Mouse (Mus musculus): ENCODE measurements around the gene Sgpl1. TPM values are rescaled to one million over a fixed set of nuclear protein-coding genes. Genes with fewer than 3 reads are reported as not detected.

Sgpl1 gene
- total RNA-seq, 2 experiments from 2014 or later, result 6.0 to 6.6 TPM

DNA sequence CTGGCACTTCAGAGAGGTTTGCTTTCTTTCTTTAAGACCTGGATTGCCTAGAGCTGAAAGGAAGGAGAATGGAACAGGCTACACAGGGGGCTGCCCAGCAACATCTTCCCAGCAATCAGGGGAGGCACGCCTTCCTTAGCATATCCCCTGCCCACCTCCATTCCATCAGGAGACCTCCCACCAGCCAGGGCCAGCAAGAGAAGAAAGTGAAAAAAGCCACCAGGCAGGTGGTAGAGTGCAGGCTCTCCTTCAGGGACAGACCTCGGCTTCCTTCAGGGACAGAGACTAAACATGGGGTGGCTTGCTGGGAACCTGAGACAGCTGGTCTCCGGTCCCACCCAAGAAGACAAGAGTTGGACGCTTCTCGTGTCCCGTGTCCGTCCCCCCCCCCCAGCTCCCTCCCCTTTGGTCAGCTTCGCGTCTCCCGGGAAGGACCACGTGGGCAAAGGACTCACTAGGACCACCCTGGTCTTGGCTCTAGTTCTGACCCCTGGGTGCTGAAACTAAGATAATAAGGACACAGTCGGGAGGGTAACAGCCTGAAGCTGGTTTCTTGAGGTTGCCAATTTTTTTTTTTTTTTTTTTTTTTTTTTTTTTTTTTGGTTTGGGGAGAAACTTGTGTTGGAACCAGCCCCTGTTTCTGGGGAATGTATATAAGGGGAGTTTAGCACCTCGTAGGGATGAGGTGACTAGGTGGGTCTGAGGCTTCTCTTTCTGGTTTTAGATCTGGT is 27.4 kb upstream of the Sgpl1 start:
- DNase-seq, result no peak
- no peak for TF ChIP-seq CTCF (IDR thresholded peaks at IDR 0.05)
- intact Hi-C loops (cut with DNase I), result no loop called here
- Histone ChIP-seq H3K4me3 (no peak overlapping the region), H3K27ac (no peak overlapping the region)

DNA sequence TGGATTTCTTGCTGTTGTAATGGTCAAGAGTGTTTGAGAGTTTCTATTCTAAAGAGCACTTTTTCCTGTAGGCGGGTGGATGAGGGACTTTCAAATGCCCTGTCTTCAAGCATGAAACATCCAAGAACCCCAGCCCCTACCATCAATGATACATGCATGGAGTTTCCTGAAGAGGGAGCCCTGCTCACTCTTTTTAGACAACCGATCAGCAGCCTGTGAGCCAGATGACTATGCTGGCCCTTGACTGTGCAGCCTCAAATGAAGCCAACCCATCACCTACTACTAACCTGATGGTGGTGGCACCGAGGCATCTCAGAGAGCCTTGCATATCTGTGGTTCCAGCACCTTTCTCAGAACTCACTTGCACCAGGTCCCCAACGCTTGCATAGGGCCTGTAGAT is 25.0 kb upstream of the Sgpl1 start:
- Histone ChIP-seq H3K4me3 (no peak overlapping the region), H3K27ac (no peak overlapping the region)
- intact Hi-C loops (cut with DNase I), result no loop called here
- TF ChIP-seq CTCF (IDR thresholded peaks at IDR 0.05), result no peak
- DNase-seq, result no peak

DNA sequence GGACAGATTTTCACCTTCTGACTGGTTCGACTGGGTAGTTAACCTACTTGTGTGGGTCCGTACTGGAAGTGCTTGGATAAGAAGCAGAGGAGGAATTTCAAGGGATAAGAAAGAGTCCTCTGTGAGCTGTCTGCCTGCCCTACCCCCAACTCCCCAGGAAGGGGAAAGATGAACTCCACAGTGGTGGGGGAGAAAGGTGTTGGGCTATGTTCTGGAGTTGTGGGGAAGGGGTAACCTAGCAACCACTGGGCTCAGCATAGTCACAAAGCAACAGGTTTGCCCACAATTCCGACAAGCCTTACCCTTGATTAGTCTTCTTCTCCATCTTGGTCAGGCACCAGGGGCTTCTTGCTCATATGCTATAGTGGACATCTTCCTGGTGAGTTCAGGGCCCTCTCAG is 24.2 kb upstream of the Sgpl1 start, which contains the start of gene Tbata:
Gene Tbata, plus strand, starts transcription at position 301 of the 400 bp plus-strand sequence.
- no peak for TF ChIP-seq CTCF (IDR thresholded peaks at IDR 0.05)
- no peak within 1 kb of the TSS for H3K27ac ChIP-seq
- no peak for DNase-seq
- intact Hi-C loops (cut with DNase I), result no loop called here
- no peak within 1 kb of the TSS for H3K4me3 ChIP-seq

DNA sequence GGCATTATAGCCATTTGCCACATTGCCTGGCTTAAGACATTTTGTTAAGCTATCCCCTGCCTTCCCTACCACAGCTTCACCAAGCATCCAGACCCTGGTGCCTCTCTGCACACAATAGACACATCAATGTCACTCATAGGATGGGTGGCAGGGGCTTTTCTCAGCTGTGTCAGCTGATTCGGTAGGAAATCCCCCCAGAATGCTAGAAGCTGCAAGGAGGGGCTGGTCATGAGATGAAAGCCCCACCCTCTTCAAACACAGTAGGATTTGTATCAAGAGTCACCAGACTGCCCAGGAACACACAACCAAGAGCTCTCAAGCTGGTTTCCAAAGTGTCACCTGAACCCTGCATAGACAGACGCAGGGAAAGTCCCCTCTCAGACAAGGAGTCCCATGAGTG is 20.9 kb upstream of the Sgpl1 start:
- intact Hi-C loops (cut with DNase I), result no loop called here
- no peak overlapping the region for H3K4me3 ChIP-seq
- no peak for TF ChIP-seq CTCF (IDR thresholded peaks at IDR 0.05)
- no peak for DNase-seq
- H3K27ac ChIP-seq, result peak overlapping the region; percentile 74; the same call in 1 of the 2 replicates

DNA sequence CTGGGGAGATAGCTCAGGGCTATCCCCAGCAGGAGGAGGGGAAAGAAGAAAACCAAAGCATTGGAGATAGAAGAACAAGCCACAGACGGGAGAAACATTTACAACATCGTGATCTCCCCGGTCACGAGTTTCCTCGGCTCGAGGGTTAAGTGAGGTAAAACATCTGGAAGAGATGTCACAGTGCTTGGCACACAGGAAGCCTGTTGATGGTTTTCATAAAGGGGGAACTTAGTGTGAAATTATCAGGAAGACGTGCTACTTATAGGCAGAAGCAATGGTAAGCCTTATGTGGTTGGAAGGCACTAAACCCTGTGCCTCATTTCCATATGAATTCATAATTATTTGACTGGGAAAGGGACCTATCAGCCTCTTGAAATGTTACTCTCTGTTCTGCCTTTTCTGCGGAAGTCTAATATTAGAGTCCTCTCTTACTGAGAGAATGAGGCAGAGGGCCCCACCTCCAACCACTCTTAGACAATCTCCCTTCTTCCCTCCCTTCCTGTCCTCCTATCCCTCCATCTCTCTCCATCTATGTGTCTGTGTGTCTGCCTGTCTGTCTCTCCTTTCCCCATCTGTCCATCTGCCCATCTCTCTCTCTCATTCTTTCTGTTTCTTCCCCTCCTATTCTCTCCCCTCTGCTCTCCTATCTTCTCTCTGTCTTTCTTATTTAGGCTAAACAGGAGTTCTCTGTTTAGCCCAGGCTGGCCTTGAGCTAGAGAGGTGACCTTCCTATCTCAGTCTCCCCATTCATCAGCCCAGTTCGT is 20.0 kb upstream of the Sgpl1 start:
- intact Hi-C loops (cut with DNase I), result no loop called here
- no peak overlapping the region for H3K4me3 ChIP-seq
- H3K27ac ChIP-seq, result peak overlapping the region; percentile 74
- no peak for TF ChIP-seq CTCF (IDR thresholded peaks at IDR 0.05)
- no peak for DNase-seq

DNA sequence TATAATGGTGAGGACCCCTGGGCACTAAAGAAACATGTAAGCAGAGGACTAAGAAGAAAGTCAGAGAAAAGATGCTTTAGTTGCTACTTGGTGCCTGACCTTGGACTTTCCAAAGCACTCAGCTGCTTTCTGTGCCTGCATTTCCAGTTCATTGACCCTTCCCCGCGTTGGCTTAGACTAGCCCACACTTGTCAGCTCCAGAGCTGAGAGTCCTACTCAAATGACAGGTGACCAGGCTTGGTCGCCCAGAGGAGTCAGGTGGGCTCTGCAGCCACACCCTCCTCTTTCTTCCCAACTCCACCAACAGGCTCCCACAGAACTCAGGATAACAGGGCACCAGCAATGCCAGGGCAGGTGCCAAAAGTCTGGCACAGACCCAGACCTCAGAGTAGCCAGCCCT is 14.9 kb upstream of the Sgpl1 start:
- intact Hi-C loops (cut with DNase I), result no loop called here
- no peak for TF ChIP-seq CTCF (IDR thresholded peaks at IDR 0.05)
- no peak overlapping the region for H3K27ac ChIP-seq
- H3K4me3 ChIP-seq, result no peak overlapping the region
- DNase-seq, result no peak

DNA sequence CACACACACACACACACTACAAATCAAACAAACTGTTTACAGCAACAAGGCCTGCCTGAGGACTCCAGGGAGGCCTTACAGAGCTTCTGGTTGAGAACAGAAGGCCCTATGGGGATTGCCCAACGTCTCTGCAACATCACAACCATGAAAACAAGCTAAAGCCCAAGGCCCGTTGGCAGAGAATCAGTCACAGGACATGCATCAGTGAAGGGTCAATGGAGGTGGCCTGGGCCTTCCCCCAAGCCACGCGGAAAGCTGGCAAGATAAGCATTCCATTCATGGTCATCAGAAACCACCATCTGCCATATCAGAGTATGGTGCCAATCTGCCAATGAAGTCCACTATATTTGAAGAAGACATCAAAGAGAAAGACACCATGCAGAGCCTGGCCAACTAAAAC is 13.2 kb upstream of the Sgpl1 start:
- no peak for TF ChIP-seq CTCF (IDR thresholded peaks at IDR 0.05)
- H3K4me3 ChIP-seq, result no peak overlapping the region
- intact Hi-C loops (cut with DNase I), result no loop called here
- no peak overlapping the region for H3K27ac ChIP-seq
- DNase-seq, result peak; percentile 51

DNA sequence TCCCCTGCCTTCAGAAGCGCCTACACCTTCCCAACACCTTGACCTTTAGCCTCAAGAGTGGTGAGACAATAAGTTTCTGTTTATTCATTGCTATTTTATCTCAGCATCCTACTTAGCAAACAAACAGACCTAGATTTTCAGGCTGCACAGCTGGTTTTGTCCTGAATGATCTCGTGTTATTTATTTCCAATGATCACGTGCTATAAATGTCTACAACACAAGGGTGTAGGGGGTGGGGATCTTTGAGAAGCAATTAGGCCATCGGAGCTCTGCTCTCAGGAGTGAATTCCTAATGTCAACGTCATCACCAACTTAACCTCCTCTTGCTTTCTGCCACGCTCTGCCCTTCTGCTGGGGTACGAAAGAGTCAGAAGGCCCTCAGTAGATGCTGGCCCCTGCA is 12.6 kb upstream of the Sgpl1 start:
- no peak for TF ChIP-seq CTCF (IDR thresholded peaks at IDR 0.05)
- DNase-seq, result no peak
- H3K27ac ChIP-seq, result no peak overlapping the region
- H3K4me3 ChIP-seq, result no peak overlapping the region
- intact Hi-C loops (cut with DNase I), result no loop called here

DNA sequence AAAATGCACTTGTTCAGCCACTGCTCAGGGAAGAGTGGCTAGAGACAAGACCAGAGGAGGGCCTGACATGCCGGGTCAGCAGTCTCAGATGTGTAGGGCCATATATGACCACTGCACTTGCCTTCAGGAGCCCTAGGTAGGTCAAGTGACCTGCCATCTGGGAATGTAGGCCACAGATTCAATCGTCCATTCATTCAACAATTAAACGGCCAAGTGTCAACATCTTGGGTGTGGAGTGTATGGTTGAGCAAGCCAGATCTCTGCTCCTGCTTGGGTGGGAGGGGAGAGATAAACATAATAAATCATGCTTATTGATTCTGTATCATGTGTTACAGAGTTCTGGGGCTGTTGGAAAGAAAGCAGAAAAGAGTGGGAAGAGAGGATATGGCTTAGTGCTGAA is 11.1 kb upstream of the Sgpl1 start:
- intact Hi-C loops (cut with DNase I), result no loop called here
- Histone ChIP-seq H3K4me3 (no peak overlapping the region), H3K27ac (no peak overlapping the region)
- no peak for TF ChIP-seq CTCF (IDR thresholded peaks at IDR 0.05)
- DNase-seq, result no peak

DNA sequence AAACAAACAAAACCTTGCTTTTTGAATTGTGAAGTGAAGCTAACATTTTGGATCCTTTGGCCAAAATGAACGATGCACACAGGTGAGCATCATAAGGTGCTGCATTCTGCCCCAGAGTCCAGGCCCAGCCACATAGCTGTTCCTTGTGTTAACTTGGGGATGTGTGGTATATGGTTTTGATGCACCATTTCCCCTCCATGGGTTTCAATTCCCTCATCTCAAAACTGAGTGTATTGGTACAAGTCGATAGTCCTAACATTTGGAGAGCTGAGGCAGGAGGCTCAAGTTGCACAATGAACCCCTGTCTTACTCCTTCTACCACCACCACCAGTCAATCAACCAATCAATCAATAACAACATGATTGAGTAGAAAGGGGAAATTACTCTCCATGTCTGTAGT is 8.9 kb upstream of the Sgpl1 start:
- no peak for TF ChIP-seq CTCF (IDR thresholded peaks at IDR 0.05)
- intact Hi-C loops (cut with DNase I), result no loop called here
- Histone ChIP-seq H3K27ac (no peak overlapping the region), H3K4me3 (no peak overlapping the region)
- no peak for DNase-seq

DNA sequence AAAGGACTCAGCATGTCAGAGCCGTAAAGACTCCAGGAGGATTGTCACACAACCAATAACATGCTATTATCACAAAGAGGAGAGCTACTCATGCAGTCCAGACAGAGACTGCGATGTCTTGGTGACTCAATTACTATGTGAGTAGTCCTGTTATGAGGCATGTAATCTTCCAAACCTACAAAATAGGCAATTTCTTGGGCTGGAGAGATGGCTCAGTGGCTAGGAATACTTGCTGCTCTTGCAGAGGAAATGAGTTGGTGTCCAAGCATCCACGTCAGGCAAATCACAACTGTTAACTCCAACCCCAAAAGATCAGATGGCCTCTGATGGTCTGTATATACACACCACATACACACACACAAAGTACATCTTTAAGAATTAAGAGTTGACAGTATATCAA is 8.1 kb upstream of the Sgpl1 start:
- Histone ChIP-seq H3K4me3 (no peak overlapping the region), H3K27ac (no peak overlapping the region)
- no peak for TF ChIP-seq CTCF (IDR thresholded peaks at IDR 0.05)
- no peak for DNase-seq
- intact Hi-C loops (cut with DNase I), result no loop called here

DNA sequence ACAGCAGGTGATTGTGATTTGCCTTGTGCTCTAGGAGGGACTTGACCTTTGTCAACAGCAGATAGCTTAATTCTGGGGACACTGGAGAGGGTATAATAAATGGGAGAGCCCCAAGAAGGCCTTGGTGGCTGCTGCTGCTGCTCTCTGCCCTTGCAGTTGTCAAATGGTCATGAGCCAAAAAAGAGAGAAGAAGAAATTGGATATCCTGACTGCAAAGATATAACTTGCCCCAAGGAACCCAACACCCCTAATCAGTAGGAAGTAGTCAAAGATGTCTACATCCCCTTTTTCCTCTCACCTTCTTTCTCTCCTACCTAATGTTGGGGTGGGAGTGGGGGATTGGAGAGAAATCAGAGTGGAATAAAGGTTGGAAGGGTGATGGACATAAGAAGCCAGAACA is 4.6 kb upstream of the Sgpl1 start:
- Histone ChIP-seq H3K4me3 (no peak overlapping the region), H3K27ac (no peak overlapping the region)
- DNase-seq, result no peak
- no peak for TF ChIP-seq CTCF (IDR thresholded peaks at IDR 0.05)
- intact Hi-C loops (cut with DNase I), result no loop called here

DNA sequence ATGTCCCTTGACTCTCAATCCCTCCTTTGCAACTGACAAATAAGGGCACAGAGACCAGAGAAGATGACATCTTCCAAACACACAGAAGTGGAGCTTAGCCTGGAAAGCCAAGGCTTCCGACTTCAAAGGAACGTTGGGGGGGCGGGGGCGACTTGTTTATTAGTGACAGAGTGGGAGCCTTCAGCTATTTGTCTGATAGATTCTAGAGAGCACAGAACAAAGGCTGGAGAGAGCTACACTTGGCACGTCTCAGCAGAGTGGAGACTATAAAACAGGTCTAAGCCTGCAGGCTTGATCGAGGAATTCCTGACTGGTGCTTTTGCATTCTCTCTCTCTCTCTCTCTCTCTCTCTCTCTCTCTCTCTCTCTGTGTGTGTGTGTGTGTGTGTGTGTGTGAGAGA is 3.1 kb upstream of the Sgpl1 start:
- no peak for TF ChIP-seq CTCF (IDR thresholded peaks at IDR 0.05)
- Histone ChIP-seq H3K27ac (no peak overlapping the region), H3K4me3 (no peak overlapping the region)
- no peak for DNase-seq
- intact Hi-C loops (cut with DNase I), result no loop called here

DNA sequence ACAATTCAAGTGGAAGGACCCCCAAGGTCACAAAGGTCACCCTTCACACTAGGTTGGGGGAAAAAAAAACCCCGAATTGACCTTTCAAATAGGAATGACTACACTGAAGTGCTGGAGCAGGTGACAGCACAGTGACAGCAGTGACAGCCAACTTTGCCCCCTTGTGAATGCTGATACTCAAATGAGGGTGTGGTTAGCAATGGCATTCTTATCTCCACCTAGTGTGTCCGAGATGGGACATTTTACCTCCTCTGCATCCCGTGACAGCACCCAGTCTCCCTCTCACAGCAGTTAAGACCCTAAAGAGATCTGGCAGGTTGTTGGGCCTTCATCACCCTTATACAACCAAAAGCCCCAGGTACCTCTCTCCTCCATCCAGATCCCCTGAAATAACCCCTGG is 2.0 kb upstream of the Sgpl1 start:
- no peak for TF ChIP-seq CTCF (IDR thresholded peaks at IDR 0.05)
- intact Hi-C loops (cut with DNase I), result no loop called here
- DNase-seq, result no peak

More for the DNA sequence above, 2.0 kb upstream of the Sgpl1 start:
- Histone ChIP-seq H3K4me3 (no peak overlapping the region), H3K27ac (no peak overlapping the region)
